Mouse (Mus musculus) forebrain, embryonic 12.5 days (tissue): ENCODE results near the gene Itgb4. TPM values are rescaled to one million over a fixed set of nuclear protein-coding genes. Genes with fewer than 3 reads are reported as not detected.

Experiments
- ATAC-seq: fragments of 200-750 bp; cut with Nextera tagmentation; 2 replicates; pipeline ENCODE4 v1.8.0; 2017; ENCODE audit warnings: moderate TSS enrichment; ENCODE audit not compliant: low FRiP score
- H3K27ac ChIP-seq: fragments of 300-500 bp; sonication (generic); 2 replicates; pipeline ENCODE4 v1.5.1; 2016; ENCODE audit warnings: mild to moderate bottlenecking
- H3K27me3 ChIP-seq: fragments of 300-500 bp; sonication (generic); 2 replicates; pipeline ENCODE4 v1.6.1; 2016; ENCODE audit warnings: mild to moderate bottlenecking
- H3K36me3 ChIP-seq: fragments of 300-500 bp; sonication (generic); replicated peaks from 2 replicates; pipeline ENCODE4 v1.6.1; 2016; ENCODE audit warnings: mild to moderate bottlenecking
- H3K4me1 ChIP-seq: fragments of 300-500 bp; sonication (generic); 2 replicates; pipeline ENCODE4 v1.6.1; 2016
- H3K4me2 ChIP-seq: fragments of 300-500 bp; sonication (generic); 2 replicates; pipeline ENCODE4 v1.6.1; 2016; ENCODE audit warnings: mild to moderate bottlenecking, moderate library complexity
- H3K4me3 ChIP-seq: fragments of 300-500 bp; sonication (generic); replicated peaks from 2 replicates; pipeline ENCODE4 v1.5.1; 2016; ENCODE audit warnings: mild to moderate bottlenecking
- H3K9ac ChIP-seq: fragments of 300-500 bp; sonication (generic); 2 replicates; pipeline ENCODE4 v1.6.1; 2016; ENCODE audit warnings: mild to moderate bottlenecking
- H3K9me3 ChIP-seq: fragments of 300-500 bp; sonication (generic); 2 replicates; pipeline ENCODE4 v1.6.1; 2016
- WGBS: fragments of 180-500 bp; shearing (Covaris S2); methylation state at CpG from one replicate; pipeline ENCODE4 v1.1.7; 2016; 5-methylcytosine and 5-hydroxymethylcytosine counted together
- polyA plus RNA-seq: library from polyadenylated mRNA; unstranded; fragments of >200 nt; fragmentation: Nextera tagmentation; extraction: Ambion mirVana; gene quantifications from 2 replicates; pipeline ENCODE4 v1.2.1, GENCODE M21; 2016

Gene Itgb4
- polyA plus RNA-seq, 1 experiment from 2014 or later = 1.0 TPM

GRCm38 (mm10) chr11:116024356-116024808 lies 49.9 kb downstream of the Itgb4 start:
- H3K4me2 ChIP-seq = peak overlapping the region; percentile 58
- no peaks in the 10 kb centered on the region for H3K27me3 ChIP-seq
- no peaks in the 10 kb centered on the region for H3K9me3 ChIP-seq
- ATAC-seq = peak; percentile 95
- H3K9ac ChIP-seq = peak overlapping the region; percentile 97
- H3K27ac ChIP-seq = peak overlapping the region; percentile 99
- peaks cover 18% of the 10 kb centered on the region; the same call in 1 of the 2 replicates for H3K36me3 ChIP-seq
- under 1% methylated on average over 37 of the region's 37 CpGs for WGBS
- H3K4me1 ChIP-seq = peaks cover 13% of the 10 kb centered on the region
- H3K4me3 ChIP-seq = peak overlapping the region; percentile 98

GRCm38 (mm10) chr11:116025056-116025845 lies 50.7 kb downstream of the Itgb4 start:
- H3K9me3 ChIP-seq = no peaks in the 10 kb centered on the region
- no peak overlapping the region; the same call in 1 of the 2 replicates for H3K27ac ChIP-seq
- H3K9ac ChIP-seq = no peak overlapping the region
- no peak for ATAC-seq
- peaks cover 13% of the 10 kb centered on the region for H3K4me1 ChIP-seq
- H3K4me3 ChIP-seq = no peak overlapping the region
- H3K27me3 ChIP-seq = no peaks in the 10 kb centered on the region
- H3K4me2 ChIP-seq = no peak overlapping the region
- 91% methylated on average over 3 of the region's 3 CpGs for WGBS
- peaks cover 17% of the 10 kb centered on the region; the same call in 1 of the 2 replicates for H3K36me3 ChIP-seq

- H3K27me3 ChIP-seq = no peaks in the 10 kb centered on the region
- no peak within 1 kb of the TSS for H3K4me2 ChIP-seq
- no peak within 1 kb of the TSS for H3K4me3 ChIP-seq
- no peaks in the 10 kb centered on the region for H3K36me3 ChIP-seq
- 81% methylated on average over 4 of the region's 4 CpGs for WGBS
- no peaks in the 10 kb centered on the region for H3K9me3 ChIP-seq
- H3K27ac ChIP-seq = no peak within 1 kb of the TSS
- H3K9ac ChIP-seq = no peak within 1 kb of the TSS
- H3K4me1 ChIP-seq = peaks cover 19% of the 10 kb centered on the region
- no peak for ATAC-seq
Measured at GRCm38 (mm10) chr11:116027756-116028155, 53.2 kb downstream of the Itgb4 start, which contains the start of gene H3f3b. Gene H3f3b, minus strand, starts transcription at chr11:116027962.

- no peak for ATAC-seq
- WGBS = 79% methylated on average over 9 of the region's 9 CpGs
- H3K36me3 ChIP-seq = peaks cover under 1% of the 10 kb centered on the region; the same call in 1 of the 2 replicates
Measured at GRCm38 (mm10) chr11:116028177-116028865, 53.8 kb downstream of the Itgb4 start.

GRCm38 (mm10) chr11:116029086-116029865 lies 54.8 kb downstream of the Itgb4 start:
- no peak for ATAC-seq
- H3K4me1 ChIP-seq = peaks cover 26% of the 10 kb centered on the region
- WGBS = 82% methylated on average over 6 of the region's 6 CpGs
- peak overlapping the region; percentile 76 for H3K4me3 ChIP-seq
- no peaks in the 10 kb centered on the region for H3K9me3 ChIP-seq
- no peak overlapping the region for H3K27ac ChIP-seq
- H3K9ac ChIP-seq = no peak overlapping the region
- H3K4me2 ChIP-seq = peak overlapping the region; percentile 55
- H3K36me3 ChIP-seq = peaks cover 3% of the 10 kb centered on the region; the same call in 1 of the 2 replicates
- no peaks in the 10 kb centered on the region for H3K27me3 ChIP-seq

More at GRCm38 (mm10) chr11:116028177-116028865, 53.8 kb downstream of the Itgb4 start:
- H3K9me3 ChIP-seq = no peaks in the 10 kb centered on the region
- H3K27me3 ChIP-seq = no peaks in the 10 kb centered on the region
- H3K27ac ChIP-seq = no peak overlapping the region
- peaks cover 25% of the 10 kb centered on the region for H3K4me1 ChIP-seq
- H3K9ac ChIP-seq = no peak overlapping the region
- no peak overlapping the region for H3K4me2 ChIP-seq
- H3K4me3 ChIP-seq = no peak overlapping the region

- peak within 1 kb of the TSS; percentile 99 for H3K27ac ChIP-seq
- peaks cover 8% of the 10 kb centered on the region for H3K36me3 ChIP-seq
- H3K4me2 ChIP-seq = peak within 1 kb of the TSS; percentile 95
- peak within 1 kb of the TSS; percentile 94 for H3K9ac ChIP-seq
- no peaks in the 10 kb centered on the region for H3K9me3 ChIP-seq
- no peaks in the 10 kb centered on the region for H3K27me3 ChIP-seq
- WGBS = under 1% methylated on average over 66 of the region's 67 CpGs
- H3K4me3 ChIP-seq = peak within 1 kb of the TSS; percentile 76
- ATAC-seq = peak; percentile 94
- peaks cover 26% of the 10 kb centered on the region for H3K4me1 ChIP-seq
Measured at GRCm38 (mm10) chr11:116030088-116030897, 55.8 kb downstream of the Itgb4 start, which contains the start of gene Unk. Gene Unk, plus strand, starts transcription at chr11:116030322.

GRCm38 (mm10) chr11:116030898-116031845 lies 56.7 kb downstream of the Itgb4 start:
- H3K4me1 ChIP-seq = peaks cover 26% of the 10 kb centered on the region
- H3K4me3 ChIP-seq = peak overlapping the region; percentile 76
- 29% methylated on average over 14 of the region's 14 CpGs for WGBS
- H3K27me3 ChIP-seq = no peaks in the 10 kb centered on the region
- H3K9ac ChIP-seq = peak overlapping the region; percentile 94
- H3K9me3 ChIP-seq = no peaks in the 10 kb centered on the region
- peak; percentile 20 for ATAC-seq
- H3K36me3 ChIP-seq = peaks cover 9% of the 10 kb centered on the region
- peak overlapping the region; percentile 99 for H3K27ac ChIP-seq
- H3K4me2 ChIP-seq = peak overlapping the region; percentile 95

GRCm38 (mm10) chr11:116034584-116034983 lies 60.1 kb downstream of the Itgb4 start:
- Histone ChIP-seq H3K27ac (no peak overlapping the region), H3K9me3 (no peaks in the 10 kb centered on the region), H3K9ac (no peak overlapping the region), H3K4me3 (no peak overlapping the region), H3K4me1 (peaks cover 28% of the 10 kb centered on the region), H3K27me3 (no peaks in the 10 kb centered on the region), H3K4me2 (no peak overlapping the region), H3K36me3 (peaks cover 27% of the 10 kb centered on the region)
- no peak for ATAC-seq
- 95% methylated on average over 6 of the region's 6 CpGs for WGBS

GRCm38 (mm10) chr11:116036671-116037070 lies 62.2 kb downstream of the Itgb4 start:
- Histone ChIP-seq H3K36me3 (peaks cover 43% of the 10 kb centered on the region), H3K4me1 (peaks cover 19% of the 10 kb centered on the region), H3K9ac (no peak overlapping the region), H3K4me3 (no peak overlapping the region), H3K9me3 (no peaks in the 10 kb centered on the region), H3K27me3 (no peaks in the 10 kb centered on the region), H3K4me2 (no peak overlapping the region), H3K27ac (no peak overlapping the region)
- WGBS = 91% methylated on average over 3 of the region's 3 CpGs
- no peak for ATAC-seq

- 94% methylated on average over 9 of the region's 9 CpGs for WGBS
- H3K4me3 ChIP-seq = no peak overlapping the region
- H3K36me3 ChIP-seq = peaks cover 53% of the 10 kb centered on the region
- no peaks in the 10 kb centered on the region for H3K27me3 ChIP-seq
- H3K4me1 ChIP-seq = peaks cover 9% of the 10 kb centered on the region
- no peak for ATAC-seq
- H3K9ac ChIP-seq = no peak overlapping the region
- no peaks in the 10 kb centered on the region for H3K9me3 ChIP-seq
- H3K27ac ChIP-seq = no peak overlapping the region
- no peak overlapping the region for H3K4me2 ChIP-seq
Measured at GRCm38 (mm10) chr11:116037826-116038225, 63.3 kb downstream of the Itgb4 start.
